Mouse (Mus musculus) E14TG2a.4 (cell line): ENCODE measurements around the gene Foxo3.

Experiments used
- CTCF ChIP-seq: conservative IDR thresholded peaks from 2 replicates; pipeline ENCODE4 v1.5.1; 2014; ENCODE audit warnings: low read length
- NANOG ChIP-seq: IDR thresholded peaks from 2 replicates; pipeline ENCODE4 v1.6.1; 2014; ENCODE audit warnings: borderline replicate concordance, low read length, mixed read lengths
- POU5F1 ChIP-seq: IDR thresholded peaks from 2 replicates; pipeline ENCODE4 v1.6.1; 2014; ENCODE audit warnings: low read length, borderline replicate concordance

DNA sequence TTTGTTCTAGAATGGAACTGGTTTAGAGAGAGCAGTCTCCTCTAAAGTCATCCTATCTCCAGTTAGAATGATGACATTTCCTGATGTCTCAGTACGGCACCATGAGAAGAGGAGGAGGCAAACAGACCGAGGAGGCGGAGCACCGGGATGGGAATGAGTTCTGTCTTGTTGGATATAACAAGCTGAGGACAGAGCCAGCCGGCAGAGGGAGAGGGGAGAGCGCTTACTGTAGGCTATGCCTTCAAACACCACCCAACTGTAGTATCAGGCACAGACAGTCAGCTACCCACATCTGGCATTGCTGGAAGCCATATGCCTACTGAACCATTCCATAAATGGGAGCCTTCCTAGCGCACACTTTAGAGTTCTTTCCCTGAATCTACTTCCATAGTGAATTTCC is 32.6 kb downstream of the Foxo3 start:
- TF ChIP-seq CTCF (no peak), NANOG (no peak), POU5F1 (no peak)
